Mouse (Mus musculus): ENCODE data around the gene Ap4b1. TPM values are rescaled to one million over a fixed set of nuclear protein-coding genes. Genes with fewer than 3 reads are reported as not detected.

The Ap4b1 gene
- polyA plus RNA-seq (2012) = 2.0 and 4.5 TPM in 2 replicates

- TF ChIP-seq GATA1 (IDR thresholded peaks at IDR 0.05; ENCODE audit: low read length) = no peak
These were observed at the start of gene Ap4b1, which contains the start of the genes Dclre1b and Gm43064 for GRCm38 (mm10) chr3:103808891-103809798. Gene Ap4b1 (plus strand): TSS chr3:103809520. Gene Dclre1b (minus strand): TSS chr3:103809444. Gene Gm43064 (plus strand): TSS chr3:103809573.

DNA sequence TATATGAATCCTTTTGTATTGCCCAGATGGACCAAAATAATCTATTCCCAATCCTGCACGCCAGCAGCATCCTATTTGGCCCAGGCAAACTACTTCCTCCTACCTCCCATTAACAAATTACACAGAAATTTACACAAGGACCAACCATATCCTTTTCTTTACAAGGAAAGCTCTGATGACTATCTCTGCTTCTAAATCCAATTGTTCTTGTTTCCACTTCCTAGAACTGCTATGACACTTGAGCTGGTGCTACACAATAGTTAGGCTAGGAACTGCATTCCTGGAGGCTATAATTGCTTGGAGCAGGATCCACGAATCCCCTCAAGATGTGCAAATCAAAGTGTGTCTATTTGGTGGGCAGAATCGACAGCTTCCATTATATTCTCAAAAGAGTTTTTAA, 42.5 kb upstream of the Ap4b1 start:
- TF ChIP-seq GATA1 (IDR thresholded peaks at IDR 0.05; ENCODE audit: low read length) = no peak

DNA sequence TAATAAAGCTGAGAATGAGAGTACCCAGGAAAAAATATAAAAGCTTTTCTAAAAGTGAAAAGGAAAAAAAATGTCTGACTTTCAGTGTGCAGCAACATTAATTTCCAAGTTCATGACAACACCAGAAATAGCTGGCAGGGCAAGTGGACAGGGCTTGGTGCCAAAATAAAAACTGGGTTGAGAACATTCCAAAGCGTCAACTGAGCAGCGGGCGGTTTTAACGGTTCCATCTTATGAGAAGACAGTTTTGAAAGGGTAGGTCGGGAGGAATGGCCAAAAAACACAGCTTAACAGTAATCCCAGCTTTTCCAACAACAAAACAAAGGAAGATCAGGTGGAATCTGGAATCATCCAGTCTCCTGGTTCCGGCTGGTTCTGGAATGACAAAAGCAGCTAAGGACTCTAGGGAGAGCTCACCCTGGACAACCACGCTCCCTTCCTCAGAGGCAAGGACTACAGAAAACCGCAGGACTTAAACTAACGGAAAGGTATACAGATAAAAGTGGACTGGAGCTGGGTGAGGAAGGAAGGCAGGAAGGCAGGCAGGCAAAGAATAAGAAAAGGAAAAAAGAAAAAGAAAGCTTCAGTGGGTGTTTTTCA, 37.7 kb upstream of the Ap4b1 start:
- TF ChIP-seq GATA1 (IDR thresholded peaks at IDR 0.05; ENCODE audit: low read length) = no peak

GRCm38 (mm10) chr3:103772846-103773245, 36.5 kb upstream of the Ap4b1 start:
- no peak for TF ChIP-seq GATA1 (IDR thresholded peaks at IDR 0.05; ENCODE audit: low read length)

GRCm38 (mm10) chr3:103773508-103773907, 35.8 kb upstream of the Ap4b1 start:
- no peak for TF ChIP-seq GATA1 (IDR thresholded peaks at IDR 0.05; ENCODE audit: low read length)

- TF ChIP-seq GATA1 (IDR thresholded peaks at IDR 0.05; ENCODE audit: low read length) = no peak
These were observed 35.3 kb upstream of the Ap4b1 start for GRCm38 (mm10) chr3:103774009-103774408.

GRCm38 (mm10) chr3:103777940-103778339, 31.4 kb upstream of the Ap4b1 start:
- TF ChIP-seq GATA1 (IDR thresholded peaks at IDR 0.05; ENCODE audit: low read length) = no peak

- no peak for TF ChIP-seq GATA1 (IDR thresholded peaks at IDR 0.05; ENCODE audit: low read length)
These were observed 30.7 kb upstream of the Ap4b1 start for GRCm38 (mm10) chr3:103778660-103779059.

DNA sequence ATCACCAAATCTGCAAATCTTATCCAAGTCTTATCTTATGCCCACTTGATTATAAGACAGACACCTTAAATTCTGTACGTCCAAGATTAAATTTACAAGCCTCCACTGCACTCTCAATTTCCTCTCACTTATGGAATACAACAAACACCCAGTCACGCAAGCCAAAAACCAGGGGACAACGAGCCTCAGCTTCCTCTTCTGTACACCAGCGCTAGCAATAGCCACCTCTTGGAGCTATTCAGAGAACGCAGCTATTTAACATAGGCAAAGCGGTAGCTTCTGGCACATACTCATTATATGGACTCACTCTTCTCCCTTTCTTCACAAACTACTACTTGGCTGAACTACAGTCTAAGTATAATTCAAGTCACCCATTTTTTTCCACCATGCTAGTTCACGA, 30.1 kb upstream of the Ap4b1 start:
- TF ChIP-seq GATA1 (IDR thresholded peaks at IDR 0.05; ENCODE audit: low read length) = no peak

DNA sequence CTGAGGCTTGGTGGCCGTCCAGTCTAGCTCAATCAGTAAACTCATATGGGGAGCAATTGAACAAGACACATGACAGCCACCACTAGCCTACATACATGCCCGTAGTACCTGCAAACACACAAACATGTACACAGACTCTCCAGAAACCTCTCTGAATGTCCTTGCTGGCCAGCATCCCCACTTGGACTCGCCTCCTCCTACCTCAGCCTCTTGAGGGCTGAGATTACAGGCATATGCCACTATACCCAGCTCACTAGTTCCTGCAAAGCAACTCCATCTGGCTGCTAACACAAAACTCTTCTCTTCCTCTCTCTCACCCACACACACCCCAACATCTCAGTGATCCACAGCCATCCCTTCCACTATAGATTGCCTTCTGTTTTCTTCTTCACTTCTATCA, 29.0 kb upstream of the Ap4b1 start:
- TF ChIP-seq GATA1 (IDR thresholded peaks at IDR 0.05; ENCODE audit: low read length) = no peak

DNA sequence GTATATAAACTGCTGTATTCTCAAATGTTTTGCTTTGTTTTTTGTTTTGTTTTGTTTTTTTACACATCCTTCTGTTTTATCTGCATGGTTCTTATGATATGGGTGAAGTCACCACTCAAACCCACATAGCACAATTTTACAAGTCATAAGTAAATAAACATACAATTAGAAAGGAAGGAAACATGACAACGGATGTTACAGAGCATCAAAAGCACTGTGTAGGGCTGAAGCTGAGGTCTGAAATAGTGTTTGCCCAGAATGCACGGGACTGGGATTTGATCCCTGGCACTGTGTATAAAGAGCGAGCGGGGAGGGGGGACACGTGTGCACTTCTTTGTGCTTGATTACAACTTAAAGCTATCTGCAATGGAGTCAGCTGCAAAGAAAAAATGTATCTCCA, 28.5 kb upstream of the Ap4b1 start:
- TF ChIP-seq GATA1 (IDR thresholded peaks at IDR 0.05; ENCODE audit: low read length) = no peak

DNA sequence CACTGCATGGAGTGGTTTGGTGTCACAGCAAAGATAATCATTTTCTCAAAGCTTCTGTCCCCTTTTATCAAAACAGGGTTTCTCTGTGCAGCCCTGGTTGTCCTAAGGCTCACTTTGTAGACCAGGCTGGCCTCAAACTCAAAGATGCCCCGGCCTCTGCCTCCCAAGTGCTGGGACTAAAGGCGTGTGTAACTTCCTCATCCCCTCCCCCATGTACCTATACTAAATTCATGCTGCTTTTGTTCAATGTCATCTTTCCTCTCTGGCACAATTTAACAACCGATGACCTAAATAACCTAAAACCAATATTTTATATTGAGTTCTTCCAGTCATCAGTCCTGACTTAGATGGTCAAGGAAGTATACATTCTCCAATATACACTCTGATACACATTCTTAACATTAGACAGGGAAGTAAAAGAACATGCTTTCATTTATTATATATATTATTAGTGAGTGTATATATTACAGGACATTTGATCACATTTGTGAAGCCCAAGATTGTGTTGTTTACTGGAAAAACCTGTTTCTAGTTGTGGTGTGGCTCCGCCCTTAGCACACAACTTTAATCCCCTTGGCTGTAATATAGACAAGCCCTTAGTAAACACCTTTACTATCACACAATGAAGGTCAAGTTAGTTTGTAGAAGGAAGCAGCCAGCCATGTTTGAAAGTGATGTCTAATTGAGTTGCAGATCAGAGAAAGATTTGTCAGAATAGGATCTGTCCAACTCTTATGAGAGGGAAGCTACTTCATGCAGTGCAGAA, 26.3 kb upstream of the Ap4b1 start:
- no peak for TF ChIP-seq GATA1 (IDR thresholded peaks at IDR 0.05; ENCODE audit: low read length)

DNA sequence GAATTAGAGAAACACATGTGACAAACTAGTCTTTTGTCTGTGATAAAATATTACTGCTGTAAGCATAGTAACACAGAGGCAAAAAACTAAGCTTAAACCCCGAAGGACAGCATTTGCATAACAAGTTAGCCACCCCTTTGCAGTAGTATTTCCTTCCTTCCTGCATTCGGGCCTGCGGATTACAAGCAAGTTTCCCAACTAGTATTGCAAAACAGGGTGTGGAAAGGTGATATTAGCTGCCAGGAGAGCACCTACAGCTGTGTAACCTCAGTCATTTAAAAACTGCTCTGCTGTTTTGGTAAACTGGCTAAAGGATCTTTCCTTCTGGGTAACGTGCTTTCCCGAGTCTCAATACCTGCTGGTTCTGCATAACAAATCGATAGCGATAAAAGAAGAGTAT, 22.1 kb upstream of the Ap4b1 start:
- no peak for TF ChIP-seq GATA1 (IDR thresholded peaks at IDR 0.05; ENCODE audit: low read length)

- no peak for TF ChIP-seq GATA1 (IDR thresholded peaks at IDR 0.05; ENCODE audit: low read length)
These were observed 20.2 kb upstream of the Ap4b1 start for GRCm38 (mm10) chr3:103789096-103789495.

DNA sequence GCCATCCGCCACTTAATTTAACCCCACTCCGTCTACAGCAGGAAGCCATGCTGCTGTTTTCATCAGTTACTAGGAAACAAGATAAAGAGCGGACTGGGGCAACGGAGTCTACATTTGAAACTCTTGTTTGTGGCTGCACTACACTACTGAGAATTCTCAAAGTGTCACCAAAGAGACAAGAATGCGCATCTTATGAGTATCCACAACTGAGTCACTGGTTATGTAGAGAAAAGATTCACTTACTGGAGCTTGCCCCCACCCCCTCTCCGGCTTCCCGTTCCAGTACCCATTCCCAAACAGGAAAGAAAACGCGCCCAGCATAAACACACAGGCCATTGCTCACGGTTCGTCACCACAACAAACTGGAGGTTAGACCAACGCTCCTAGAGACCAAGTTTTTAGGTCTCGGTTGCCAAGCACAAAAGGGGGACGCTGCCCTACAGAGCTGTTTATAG, 19.4 kb upstream of the Ap4b1 start:
- TF ChIP-seq GATA1 (IDR thresholded peaks at IDR 0.05; ENCODE audit: low read length) = no peak
